Mouse (Mus musculus): Measurements from ENCODE around the gene Cacng7. TPM values are rescaled to one million over a fixed set of nuclear protein-coding genes. Genes with fewer than 3 reads are reported as not detected.

The Cacng7 gene
- polyA plus RNA-seq, 1 experiment from 2014 or later: 2.0 TPM

DNA sequence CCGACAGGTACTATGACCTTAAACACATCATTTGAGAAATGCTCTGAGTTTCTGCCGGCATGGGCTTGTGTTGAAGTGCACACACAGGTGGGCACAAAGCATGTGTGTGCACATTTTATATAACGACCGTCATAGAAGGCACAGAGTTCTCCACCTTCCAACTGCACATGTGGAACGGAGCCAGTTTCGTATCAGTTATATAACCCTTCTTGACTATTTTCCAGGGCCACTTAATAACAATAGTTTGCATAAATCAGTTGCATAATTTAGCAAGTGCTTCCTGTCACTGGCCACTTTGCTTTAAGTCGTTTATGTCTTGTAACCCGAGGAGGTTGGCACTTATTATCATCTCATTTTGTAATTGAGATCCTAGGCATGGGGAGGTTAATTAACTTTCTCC is 41.0 kb downstream of the Cacng7 start:
- H3K36me3 ChIP-seq: no peaks in the 10 kb centered on the region
- H3K4me1 ChIP-seq: no peaks in the 10 kb centered on the region
- H3K4me3 ChIP-seq (replicated peaks): no peak overlapping the region
- no peak overlapping the region for H3K27ac ChIP-seq (replicated peaks)
- no peaks in the 10 kb centered on the region for H3K27me3 ChIP-seq
- no peaks in the 10 kb centered on the region for H3K9me3 ChIP-seq (replicated peaks)
- ATAC-seq (ENCODE audit: insufficient number of reproducible peaks, low FRiP score, low TSS enrichment, low read depth): no peak
- no peak overlapping the region for H3K4me2 ChIP-seq (replicated peaks)
- 75% methylated on average over 8 of the region's 8 CpGs for WGBS
- H3K9ac ChIP-seq: no peak overlapping the region

DNA sequence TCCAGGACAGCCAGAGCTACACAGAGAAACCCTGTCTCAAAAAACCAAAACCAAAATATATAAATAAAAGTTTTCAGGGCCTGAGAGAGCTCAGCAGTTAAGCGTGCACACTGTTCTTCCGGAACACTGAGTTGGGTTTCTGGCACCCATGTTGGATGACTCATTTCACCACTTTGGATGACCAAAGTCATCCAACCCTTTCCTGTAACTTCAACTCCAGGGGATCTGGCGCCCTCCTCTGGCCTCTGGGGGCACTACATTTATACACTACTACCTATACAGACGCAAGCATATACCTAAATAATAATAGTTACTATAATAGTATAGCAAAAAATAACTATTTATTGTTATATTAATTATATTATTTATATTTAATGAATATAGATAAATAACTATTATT is 44.1 kb downstream of the Cacng7 start:
- ATAC-seq (ENCODE audit: insufficient number of reproducible peaks, low FRiP score, low TSS enrichment, low read depth): no peak
- Histone ChIP-seq H3K27me3 (no peaks in the 10 kb centered on the region), H3K9ac (no peak overlapping the region), H3K27ac (replicated peaks) (no peak overlapping the region), H3K4me3 (replicated peaks) (no peak overlapping the region), H3K4me2 (replicated peaks) (no peak overlapping the region), H3K4me1 (no peaks in the 10 kb centered on the region), H3K9me3 (replicated peaks) (no peaks in the 10 kb centered on the region), H3K36me3 (no peaks in the 10 kb centered on the region)
- WGBS: 53% methylated on average over 4 of the region's 4 CpGs

DNA sequence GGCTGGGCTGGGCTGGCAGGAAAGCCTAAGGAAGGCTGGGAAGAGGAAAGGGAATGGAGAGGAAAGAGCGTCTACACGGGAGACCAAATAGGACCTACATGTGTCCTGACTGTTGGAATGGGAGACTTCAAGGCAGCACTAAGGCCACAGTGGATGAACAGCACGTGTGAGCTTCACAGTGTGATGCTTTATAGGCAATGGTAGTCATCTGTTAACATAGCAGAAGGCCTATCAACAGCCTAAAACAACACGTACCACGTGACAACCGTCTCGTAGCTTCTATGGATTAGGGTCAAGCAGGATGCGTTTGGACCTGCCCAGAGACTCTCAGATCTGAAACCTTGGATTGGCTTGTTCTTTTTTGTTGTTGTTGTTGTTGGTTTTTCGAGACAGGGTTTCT is 49.4 kb downstream of the Cacng7 start:
- H3K9ac ChIP-seq: no peak overlapping the region
- H3K27ac ChIP-seq (replicated peaks): no peak overlapping the region
- no peak for ATAC-seq (ENCODE audit: insufficient number of reproducible peaks, low FRiP score, low TSS enrichment, low read depth)
- no peak overlapping the region for H3K4me2 ChIP-seq (replicated peaks)
- H3K4me3 ChIP-seq (replicated peaks): no peak overlapping the region
- no peaks in the 10 kb centered on the region for H3K4me1 ChIP-seq
- H3K9me3 ChIP-seq (replicated peaks): no peaks in the 10 kb centered on the region
- WGBS: 80% methylated on average over 9 of the region's 9 CpGs
- H3K36me3 ChIP-seq: no peaks in the 10 kb centered on the region
- no peaks in the 10 kb centered on the region for H3K27me3 ChIP-seq

DNA sequence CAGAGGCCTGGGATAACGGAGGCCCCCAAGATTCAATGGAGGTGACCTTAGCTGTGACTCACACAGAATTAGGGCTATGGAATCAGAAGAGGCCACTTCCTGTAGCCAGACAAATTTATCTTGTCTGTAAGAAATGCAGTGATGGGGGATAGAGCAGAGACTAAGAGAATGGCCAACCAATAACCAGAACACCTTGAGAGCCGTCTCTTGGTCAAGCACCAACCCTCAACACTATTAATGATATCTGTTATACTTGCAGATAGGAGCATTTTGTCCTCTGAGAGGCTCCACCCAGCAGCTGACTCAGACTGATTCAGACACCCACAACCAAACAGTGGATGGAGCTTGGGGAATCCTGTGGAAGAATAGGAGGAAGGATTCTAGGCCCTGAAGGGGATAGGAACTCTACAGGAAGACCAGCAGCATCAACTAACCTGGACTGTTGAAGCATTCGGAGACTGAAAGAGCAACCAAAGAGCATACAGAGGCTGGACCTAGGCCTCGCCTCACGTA is 52.1 kb downstream of the Cacng7 start:
- ATAC-seq (ENCODE audit: insufficient number of reproducible peaks, low FRiP score, low TSS enrichment, low read depth): no peak
- no peaks in the 10 kb centered on the region for H3K36me3 ChIP-seq
- H3K27ac ChIP-seq (replicated peaks): no peak overlapping the region
- no peak overlapping the region for H3K9ac ChIP-seq
- 84% methylated on average over 5 of the region's 5 CpGs for WGBS
- H3K9me3 ChIP-seq (replicated peaks): no peaks in the 10 kb centered on the region
- H3K27me3 ChIP-seq: no peaks in the 10 kb centered on the region
- no peak overlapping the region for H3K4me2 ChIP-seq (replicated peaks)
- no peak overlapping the region for H3K4me3 ChIP-seq (replicated peaks)
- H3K4me1 ChIP-seq: no peaks in the 10 kb centered on the region

DNA sequence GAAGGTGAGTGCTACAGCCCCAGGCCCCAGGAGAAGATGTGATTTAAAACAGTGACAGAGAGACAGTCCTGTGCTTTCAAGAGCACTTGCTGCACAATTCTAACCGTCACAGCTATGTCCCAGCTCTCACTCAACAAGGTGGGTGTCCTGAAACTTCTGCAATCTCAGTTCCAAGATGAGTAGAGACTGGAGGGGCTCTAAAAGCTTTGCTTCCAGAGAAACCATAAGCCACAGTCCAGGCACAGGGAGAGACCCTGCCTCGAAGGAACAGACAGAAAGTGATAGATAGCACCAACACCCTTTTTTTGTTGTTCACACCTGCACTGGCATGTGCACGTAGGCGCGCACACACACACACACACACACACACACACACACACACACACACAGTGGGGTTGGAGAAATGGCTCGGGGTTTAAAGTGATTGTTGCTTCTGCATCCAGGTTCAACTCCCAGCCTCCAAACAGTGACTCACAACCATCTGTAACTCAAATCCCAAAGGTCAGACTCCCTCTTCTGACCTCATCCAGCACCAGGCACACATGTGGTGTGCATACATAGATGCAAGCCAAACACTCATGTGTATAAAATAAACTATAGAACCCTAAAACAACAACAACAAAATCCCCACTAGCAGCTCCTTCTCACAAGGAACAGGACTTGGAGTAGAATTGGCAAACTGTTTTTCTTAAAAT is 53.4 kb downstream of the Cacng7 start:
- 73% methylated on average over 6 of the region's 6 CpGs for WGBS
- Histone ChIP-seq H3K4me2 (replicated peaks) (no peak overlapping the region), H3K4me3 (replicated peaks) (no peak overlapping the region), H3K27me3 (no peaks in the 10 kb centered on the region), H3K9me3 (replicated peaks) (no peaks in the 10 kb centered on the region), H3K27ac (replicated peaks) (no peak overlapping the region), H3K9ac (no peak overlapping the region), H3K4me1 (0 out of 2 replicates have a peak, but pooled peaks cover 5% of the 10 kb centered on the region), H3K36me3 (no peaks in the 10 kb centered on the region)
- ATAC-seq (ENCODE audit: insufficient number of reproducible peaks, low FRiP score, low TSS enrichment, low read depth): no peak

DNA sequence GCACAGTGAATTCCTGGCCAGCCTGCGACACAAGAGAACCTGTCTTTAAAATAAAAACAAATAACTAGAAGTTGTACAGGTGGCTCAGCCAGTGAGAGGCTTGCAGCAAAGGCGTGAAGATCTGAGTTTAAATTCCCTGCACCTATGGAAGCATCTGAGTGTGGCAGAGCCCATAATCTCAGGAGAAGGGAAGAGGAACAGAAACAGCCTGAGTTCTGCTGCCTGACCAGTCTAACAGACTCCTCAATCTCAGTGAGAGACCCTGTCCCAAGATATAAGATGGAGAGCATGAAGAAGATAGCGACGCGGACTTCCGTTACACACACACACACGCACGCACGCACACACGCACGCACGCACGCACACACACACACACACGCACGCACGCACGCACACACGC is 55.0 kb downstream of the Cacng7 start:
- WGBS: 85% methylated on average over 18 of the region's 18 CpGs
- H3K4me2 ChIP-seq (replicated peaks): no peak overlapping the region
- H3K4me1 ChIP-seq: peaks cover 10% of the 10 kb centered on the region; the same call in 1 of the 2 replicates
- no peaks in the 10 kb centered on the region for H3K9me3 ChIP-seq (replicated peaks)
- H3K4me3 ChIP-seq (replicated peaks): no peak overlapping the region
- no peak overlapping the region for H3K27ac ChIP-seq (replicated peaks)
- ATAC-seq (ENCODE audit: insufficient number of reproducible peaks, low FRiP score, low TSS enrichment, low read depth): no peak
- H3K36me3 ChIP-seq: no peaks in the 10 kb centered on the region
- H3K27me3 ChIP-seq: no peaks in the 10 kb centered on the region
- H3K9ac ChIP-seq: no peak overlapping the region

DNA sequence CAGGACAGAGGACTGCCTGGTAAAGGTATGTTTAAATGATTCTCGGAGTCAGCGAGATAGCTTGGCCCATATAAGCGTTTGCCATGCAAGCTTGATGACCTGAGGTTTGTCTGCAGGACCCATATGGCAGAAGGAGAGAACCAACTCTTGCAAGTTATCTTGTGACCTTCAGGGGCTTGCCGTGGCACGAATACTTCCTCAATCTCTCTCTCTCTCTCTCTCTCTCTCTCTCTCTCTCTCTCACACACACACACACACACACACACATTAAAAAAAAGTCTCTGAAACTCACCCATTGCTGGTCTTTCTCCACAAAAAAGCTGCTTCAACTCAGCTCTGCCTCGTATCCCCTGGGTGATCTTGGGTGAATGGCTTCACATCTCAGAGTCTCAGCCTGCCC is 56.1 kb downstream of the Cacng7 start:
- no peaks in the 10 kb centered on the region for H3K27me3 ChIP-seq
- WGBS: 58% methylated on average over 6 of the region's 6 CpGs
- H3K4me1 ChIP-seq: peaks cover 10% of the 10 kb centered on the region; the same call in 1 of the 2 replicates
- no peak overlapping the region for H3K4me3 ChIP-seq (replicated peaks)
- no peaks in the 10 kb centered on the region for H3K9me3 ChIP-seq (replicated peaks)
- no peak overlapping the region for H3K4me2 ChIP-seq (replicated peaks)
- no peak overlapping the region for H3K9ac ChIP-seq
- H3K36me3 ChIP-seq: no peaks in the 10 kb centered on the region
- no peak for ATAC-seq (ENCODE audit: insufficient number of reproducible peaks, low FRiP score, low TSS enrichment, low read depth)
- H3K27ac ChIP-seq (replicated peaks): no peak overlapping the region

DNA sequence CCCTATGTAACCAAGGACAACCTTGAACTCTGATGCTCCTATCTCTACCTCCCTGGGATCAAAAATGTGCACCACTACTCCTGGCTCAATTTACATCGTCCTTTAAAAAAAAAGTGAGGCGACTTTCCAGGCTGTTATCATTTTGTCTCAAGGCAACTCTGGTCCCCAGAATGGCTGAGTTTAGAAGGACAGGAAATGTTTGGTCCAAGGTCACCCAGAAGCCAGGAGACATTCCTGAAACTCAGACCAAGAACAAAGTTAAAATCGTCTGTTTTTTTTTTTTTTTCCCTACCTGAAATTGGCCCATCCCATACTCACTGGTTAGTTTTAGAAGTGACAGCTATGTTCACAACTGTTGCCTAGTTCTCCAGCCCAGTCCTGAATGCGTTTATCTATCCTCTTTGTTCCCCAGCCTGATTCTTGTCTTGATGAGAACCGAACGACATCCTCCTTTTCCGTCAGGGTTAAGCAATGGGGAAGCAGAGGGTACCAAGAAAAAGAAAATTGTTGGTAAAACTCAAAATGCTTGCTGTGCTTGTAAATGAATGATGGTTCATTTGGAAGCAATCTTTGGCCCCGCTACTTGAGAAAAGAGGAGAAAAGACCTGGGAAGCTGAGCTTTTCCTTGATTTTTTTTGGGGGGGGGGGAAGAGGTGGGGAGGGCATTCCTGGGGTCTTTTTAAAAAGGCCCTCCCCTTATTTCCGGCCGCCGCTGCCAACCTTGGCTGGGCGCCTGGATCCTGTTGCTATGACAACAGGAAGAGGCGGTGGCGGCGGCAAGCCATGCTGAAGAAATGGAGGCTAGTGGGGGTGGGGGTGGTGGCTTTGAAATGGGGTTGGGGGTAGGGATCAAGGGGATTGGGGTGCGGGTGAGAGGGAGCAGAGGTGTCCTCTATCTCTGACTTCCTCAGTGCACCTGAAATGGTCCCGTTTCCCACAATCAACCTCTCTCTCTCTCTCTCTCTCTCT is 57.0 kb downstream of the Cacng7 start:
- no peaks in the 10 kb centered on the region for H3K27me3 ChIP-seq
- H3K4me1 ChIP-seq: peaks cover 10% of the 10 kb centered on the region; the same call in 1 of the 2 replicates
- no peak overlapping the region for H3K27ac ChIP-seq (replicated peaks)
- no peak for ATAC-seq (ENCODE audit: insufficient number of reproducible peaks, low FRiP score, low TSS enrichment, low read depth)
- no peaks in the 10 kb centered on the region for H3K9me3 ChIP-seq (replicated peaks)
- H3K9ac ChIP-seq: no peak overlapping the region
- H3K4me2 ChIP-seq (replicated peaks): peak overlapping the region; percentile 51
- H3K4me3 ChIP-seq (replicated peaks): peak overlapping the region; percentile 38
- WGBS: 3% methylated on average over 17 of the region's 17 CpGs
- H3K36me3 ChIP-seq: no peaks in the 10 kb centered on the region

DNA sequence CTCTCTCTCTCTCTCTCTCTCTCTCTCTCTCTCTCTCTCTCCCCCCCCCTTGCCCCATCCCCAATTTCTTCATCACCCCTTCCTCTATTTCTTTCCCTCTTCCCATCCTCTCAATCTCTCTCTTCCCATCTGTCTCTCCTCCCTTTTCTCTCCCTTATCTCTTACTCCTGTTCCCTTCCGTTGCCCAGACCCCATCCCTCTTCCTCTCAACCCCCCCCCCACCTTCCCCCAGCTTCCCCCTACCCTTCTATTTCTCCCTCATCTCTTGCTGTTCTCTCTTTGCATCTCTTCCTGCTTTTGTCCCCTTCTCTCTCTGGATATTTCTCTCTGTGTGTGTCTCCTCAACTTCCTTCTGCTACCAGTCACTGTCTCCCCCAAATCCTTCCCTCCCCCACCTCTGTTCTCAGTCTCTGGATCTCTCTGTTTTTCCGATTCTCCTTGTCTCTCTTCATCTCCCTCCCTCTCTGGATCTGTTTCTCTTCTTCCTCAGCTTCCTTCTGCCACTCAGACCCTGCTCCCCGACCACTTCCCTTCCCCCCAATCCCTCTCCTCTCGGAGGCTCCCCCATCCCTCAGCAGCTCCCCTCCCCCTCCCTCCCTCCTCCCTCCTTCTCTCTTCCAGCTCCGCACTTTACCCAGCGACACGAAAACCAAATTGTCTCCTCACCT is 57.8 kb downstream of the Cacng7 start, which contains the start of gene Cacng8:
Gene Cacng8, plus strand, starts transcription at position 271 of the 668 bp plus-strand sequence.
- under 1% methylated on average over 7 of the region's 7 CpGs for WGBS
- H3K9me3 ChIP-seq (replicated peaks): no peaks in the 10 kb centered on the region
- H3K4me2 ChIP-seq (replicated peaks): peak within 1 kb of the TSS; percentile 51
- H3K27ac ChIP-seq (replicated peaks): no peak within 1 kb of the TSS
- no peaks in the 10 kb centered on the region for H3K36me3 ChIP-seq
- no peak for ATAC-seq (ENCODE audit: insufficient number of reproducible peaks, low FRiP score, low TSS enrichment, low read depth)
- peak within 1 kb of the TSS; percentile 38 for H3K4me3 ChIP-seq (replicated peaks)
- no peak within 1 kb of the TSS for H3K9ac ChIP-seq
- peaks cover 10% of the 10 kb centered on the region; the same call in 1 of the 2 replicates for H3K4me1 ChIP-seq
- no peaks in the 10 kb centered on the region for H3K27me3 ChIP-seq

DNA sequence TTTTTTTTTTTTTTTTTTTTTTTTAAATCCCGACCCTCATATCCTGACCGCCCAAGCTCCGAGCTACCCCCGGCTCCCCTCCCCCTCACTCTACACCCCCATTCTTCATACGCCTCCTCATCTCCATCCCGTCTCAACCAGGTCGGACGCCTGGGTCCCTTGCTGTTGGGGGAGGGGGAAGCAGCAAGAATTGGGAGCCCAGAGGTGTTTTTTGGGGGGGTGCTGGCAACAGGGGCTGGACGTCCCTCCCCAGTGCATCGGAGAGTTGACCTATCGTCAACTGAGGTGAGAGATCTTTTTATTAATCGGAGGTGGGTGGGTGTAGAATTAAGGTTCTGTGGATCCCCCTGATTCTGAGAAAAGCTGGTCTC is 58.3 kb downstream of the Cacng7 start:
- WGBS: 6% methylated on average over 12 of the region's 12 CpGs
- Histone ChIP-seq H3K36me3 (no peaks in the 10 kb centered on the region), H3K9me3 (replicated peaks) (no peaks in the 10 kb centered on the region), H3K4me2 (replicated peaks) (peak overlapping the region; percentile 51), H3K4me1 (peaks cover 10% of the 10 kb centered on the region; the same call in 1 of the 2 replicates), H3K9ac (no peak overlapping the region), H3K4me3 (replicated peaks) (peak overlapping the region; percentile 38), H3K27ac (replicated peaks) (no peak overlapping the region), H3K27me3 (no peaks in the 10 kb centered on the region)
- no peak for ATAC-seq (ENCODE audit: insufficient number of reproducible peaks, low FRiP score, low TSS enrichment, low read depth)

DNA sequence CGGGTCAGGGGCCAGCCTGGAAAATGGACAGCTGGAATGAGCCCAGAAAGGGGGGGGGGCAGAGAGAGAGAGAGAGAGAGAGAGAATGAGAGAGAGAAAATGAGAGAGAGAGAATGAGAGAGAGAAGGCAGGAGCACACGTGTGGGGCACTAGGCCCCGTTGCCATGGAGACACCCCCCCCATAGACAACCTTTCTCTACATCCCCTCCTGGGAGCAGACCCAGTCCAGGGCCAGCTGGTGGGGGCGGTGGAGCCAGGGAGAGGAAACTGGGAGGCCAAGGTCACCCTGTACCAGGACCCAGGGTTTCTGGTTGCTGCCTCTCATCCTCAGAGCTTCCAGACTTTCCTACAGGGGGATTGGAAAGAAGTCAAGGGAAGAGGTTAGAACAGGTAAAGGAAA is 59.1 kb downstream of the Cacng7 start:
- ATAC-seq (ENCODE audit: insufficient number of reproducible peaks, low FRiP score, low TSS enrichment, low read depth): no peak
- Histone ChIP-seq H3K9me3 (replicated peaks) (no peaks in the 10 kb centered on the region), H3K4me1 (peaks cover 10% of the 10 kb centered on the region; the same call in 1 of the 2 replicates), H3K36me3 (no peaks in the 10 kb centered on the region), H3K9ac (no peak overlapping the region), H3K4me2 (replicated peaks) (peak overlapping the region; percentile 51; the same call in 1 of the 2 replicates), H3K27me3 (no peaks in the 10 kb centered on the region), H3K27ac (replicated peaks) (no peak overlapping the region), H3K4me3 (replicated peaks) (no peak overlapping the region)
- WGBS: 18% methylated on average over 4 of the region's 4 CpGs
